Mouse (Mus musculus) heart, postnatal 0 days (tissue): Measurements from ENCODE around the gene Ppp2r3a.

Experiments
- CTCF ChIP-seq: IDR thresholded peaks from 2 replicates; pipeline ENCODE4 v1.5.1; 2016; ENCODE audit warnings: antibody characterized with exemption, control low read depth, low read depth
- EP300 ChIP-seq: IDR thresholded peaks from 2 replicates; pipeline ENCODE4 v1.6.1; 2016; ENCODE audit warnings: antibody characterized with exemption, low read depth

DNA sequence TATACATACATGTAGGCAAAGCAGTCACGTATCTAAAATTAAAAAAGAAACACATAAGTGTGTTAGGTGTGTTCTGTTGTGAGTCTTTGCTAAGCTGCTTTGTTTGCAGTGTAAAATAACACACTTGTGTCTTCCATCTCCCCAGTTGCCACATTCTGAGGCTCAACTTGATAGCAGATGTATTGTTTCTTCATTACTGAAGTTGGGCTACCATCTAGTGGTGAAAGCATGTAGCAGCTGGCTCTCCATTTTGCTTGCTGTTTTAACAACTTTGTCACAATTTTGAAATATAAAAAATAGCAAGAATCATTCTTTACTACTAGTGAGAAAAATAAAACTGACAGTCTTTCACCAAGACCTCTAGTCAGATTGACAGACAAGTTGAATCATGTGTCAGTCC lies 92.2 kb downstream of the Ppp2r3a start:
- TF ChIP-seq CTCF (peak; percentile 67), EP300 (no peak)
